Mouse (Mus musculus): ENCODE results near the gene Asic5. TPM values are rescaled to one million over a fixed set of nuclear protein-coding genes. Genes with fewer than 3 reads are reported as not detected.

Gene Asic5
- total RNA-seq, 2 experiments from 2014 or later = not detected

Other genes with a start within 250 kb of the Asic5 start
- gene Ctso, start 49.7 kb upstream of the Asic5 start, total RNA-seq (2021) = 10 to 100 TPM in 1 of 2 experiments, 1 to 10 TPM in 1; 8.1 to 10.7 TPM
- gene Tdo2, start 6.1 kb upstream of the Asic5 start, total RNA-seq (2021) = not detected
- 10 to 100 TPM; 10.3 to 12.0 TPM for gene Gucy1b1, start 92.4 kb downstream of the Asic5 start, total RNA-seq (2021)
- gene Gucy1a1, start 163.5 kb downstream of the Asic5 start, total RNA-seq (2021) = 10 to 100 TPM; 15.0 to 16.4 TPM

All from heart, adult 18-20 months (tissue).